Mouse (Mus musculus): ENCODE results near the gene Gbgt1. TPM values are rescaled to one million over a fixed set of nuclear protein-coding genes. Genes with fewer than 3 reads are reported as not detected.
"Not testable (repeated sequence)": the region's sequence is repeated elsewhere in the genome, so short reads cannot be mapped to it uniquely, and the experiment has no call there.

The Gbgt1 gene
- polyA plus RNA-seq, 2 experiments from 2014 or later: not detected

- no peak for ATAC-seq
These were observed 6.3 kb downstream of the Gbgt1 start for GRCm38 (mm10) chr2:28502987-28503386.

- no peak for ATAC-seq
These were observed 8.0 kb downstream of the Gbgt1 start for GRCm38 (mm10) chr2:28504676-28505075.

GRCm38 (mm10) chr2:28505795-28506194 is 9.1 kb downstream of the Gbgt1 start, which contains the start of gene Gm10134:
Gene Gm10134, plus strand, starts transcription at chr2:28506095.
- no peak for ATAC-seq

GRCm38 (mm10) chr2:28506291-28506690 is 9.6 kb downstream of the Gbgt1 start:
- ATAC-seq: no peak

GRCm38 (mm10) chr2:28511600-28511999 is 14.9 kb downstream of the Gbgt1 start:
- not testable (repeated sequence) for ATAC-seq

GRCm38 (mm10) chr2:28512798-28513401 is 16.2 kb downstream of the Gbgt1 start, which contains the start of gene Ralgds:
Gene Ralgds, plus strand, starts transcription at chr2:28513125.
- peak; percentile 26 for ATAC-seq

- ATAC-seq: no peak
These were observed 17.0 kb downstream of the Gbgt1 start for GRCm38 (mm10) chr2:28513431-28514370.

GRCm38 (mm10) chr2:28514489-28514888 is 17.8 kb downstream of the Gbgt1 start:
- ATAC-seq: peak; percentile 37

GRCm38 (mm10) chr2:28517206-28517909 is 20.7 kb downstream of the Gbgt1 start:
- ATAC-seq: peak; percentile 63

- ATAC-seq: peak; percentile 80
These were observed 21.5 kb downstream of the Gbgt1 start for GRCm38 (mm10) chr2:28518231-28518630.

GRCm38 (mm10) chr2:28520581-28520980 is 23.9 kb downstream of the Gbgt1 start:
- ATAC-seq: no peak

GRCm38 (mm10) chr2:28521571-28522151 is 25.0 kb downstream of the Gbgt1 start:
- no peak for ATAC-seq

GRCm38 (mm10) chr2:28522166-28522565 is 25.5 kb downstream of the Gbgt1 start:
- no peak for ATAC-seq

- ATAC-seq: no peak
These were observed 27.0 kb downstream of the Gbgt1 start for GRCm38 (mm10) chr2:28523643-28524117.

GRCm38 (mm10) chr2:28524406-28524805 is 27.7 kb downstream of the Gbgt1 start:
- no peak for ATAC-seq

GRCm38 (mm10) chr2:28525219-28525942 is 28.7 kb downstream of the Gbgt1 start:
- ATAC-seq: peak; percentile 78

GRCm38 (mm10) chr2:28525943-28526876 is 29.5 kb downstream of the Gbgt1 start:
- ATAC-seq: peak; percentile 63

- ATAC-seq: no peak
These were observed 31.0 kb downstream of the Gbgt1 start for GRCm38 (mm10) chr2:28527436-28528353.

- no peak for ATAC-seq
These were observed 31.7 kb downstream of the Gbgt1 start for GRCm38 (mm10) chr2:28528354-28528730.
